Mouse (Mus musculus) kidney, postnatal 0 days (tissue): Measurements from ENCODE around the gene Snu13. TPM values are rescaled to one million over a fixed set of nuclear protein-coding genes. Genes with fewer than 3 reads are reported as not detected.

Source experiments
- ATAC-seq: fragments of 200-750 bp; cut with Nextera tagmentation; replicated peaks from 2 replicates; pipeline ENCODE4 v1.8.0; 2017; ENCODE audit warnings: low read depth, moderate number of reproducible peaks, moderate TSS enrichment, moderate library complexity; ENCODE audit not compliant: low FRiP score
- DNase-seq: peaks from one replicate; pipeline ENCODE4 v3.0.0-alpha.2; 2016; ENCODE audit warnings: low spot score
- H3K27ac ChIP-seq: fragments of 300-500 bp; sonication (generic); 2 replicates; pipeline ENCODE4 v1.5.1; 2014; ENCODE audit warnings: mild to moderate bottlenecking
- H3K27me3 ChIP-seq: fragments of 300-500 bp; sonication (generic); 2 replicates; pipeline ENCODE4 v1.6.1; 2014; ENCODE audit warnings: low read length, mixed read lengths; ENCODE audit not compliant: insufficient read depth
- H3K36me3 ChIP-seq: fragments of 300-500 bp; sonication (generic); 2 replicates; pipeline ENCODE4 v1.6.1; 2014; ENCODE audit warnings: low read length, mixed read lengths; ENCODE audit not compliant: insufficient read depth
- H3K4me1 ChIP-seq: fragments of 300-500 bp; sonication (generic); replicated peaks from 2 replicates; pipeline ENCODE4 v1.6.1; 2014; ENCODE audit warnings: antibody characterized with exemption, low read length, mixed read lengths; ENCODE audit not compliant: insufficient read depth
- H3K4me2 ChIP-seq: fragments of 300-500 bp; sonication (generic); 2 replicates; pipeline ENCODE4 v1.6.1; 2014; ENCODE audit warnings: mild to moderate bottlenecking, low read length, moderate library complexity, mixed read lengths
- H3K4me3 ChIP-seq: fragments of 300-500 bp; sonication (generic); replicated peaks from 2 replicates; pipeline ENCODE4 v1.5.1; 2014; ENCODE audit warnings: low read depth, low read length
- H3K9ac ChIP-seq: fragments of 300-500 bp; sonication (generic); 2 replicates; pipeline ENCODE4 v1.6.1; 2014; ENCODE audit warnings: low read depth, low read length
- H3K9me3 ChIP-seq: fragments of 300-500 bp; sonication (generic); replicated peaks from 2 replicates; pipeline ENCODE4 v1.6.1; 2016; ENCODE audit warnings: low read length, inconsistent platforms, mixed read lengths
- CTCF ChIP-seq: IDR thresholded peaks from 2 replicates; pipeline ENCODE4 v1.5.1; 2016; ENCODE audit warnings: antibody characterized with exemption, low read depth, mild to moderate bottlenecking, moderate library complexity
- WGBS: fragments of 180-500 bp; shearing (Covaris S2); extraction: QIAGEN DNeasy Blood & Tissue Kit; methylation state at CpG from one replicate; pipeline ENCODE4 v1.1.7; 2014; 5-methylcytosine and 5-hydroxymethylcytosine counted together
- polyA plus RNA-seq: library from polyadenylated mRNA; unstranded; fragments of >200 nt; fragmentation: Nextera tagmentation; extraction: Ambion mirVana; gene quantifications from 2 replicates; pipeline ENCODE4 v1.2.1, GENCODE M21; 2015

Snu13 gene
- polyA plus RNA-seq, 1 experiment from 2014 or later = 225 TPM

- Histone ChIP-seq H3K9me3 (no peaks in the 10 kb centered on the region), H3K27me3 (no peaks in the 10 kb centered on the region), H3K4me1 (peaks cover 9% of the 10 kb centered on the region; the same call in 1 of the 2 replicates), H3K36me3 (peaks cover 11% of the 10 kb centered on the region; the same call in 1 of the 2 replicates), H3K27ac (peak overlapping the region; percentile 94; the same call in 1 of the 2 replicates), H3K4me2 (peak overlapping the region; percentile 94), H3K4me3 (peak overlapping the region; percentile 96), H3K9ac (peak overlapping the region; percentile 96)
- DNase-seq (peak; percentile 21), ATAC-seq (peak; percentile 47; the same call in 1 of the 2 replicates)
- TF ChIP-seq CTCF = no peak
- 2% methylated on average over 26 of the region's 26 CpGs for WGBS
Measured at GRCm38 (mm10) chr15:82046246-82046891, 1.0 kb downstream of the Snu13 start.

- H3K4me3 ChIP-seq = no peak overlapping the region
- H3K9me3 ChIP-seq = no peaks in the 10 kb centered on the region
- H3K9ac ChIP-seq = no peak overlapping the region
- ATAC-seq = no peak
- H3K4me1 ChIP-seq = peaks cover 9% of the 10 kb centered on the region; the same call in 1 of the 2 replicates
- DNase-seq = peak; percentile 66
- 95% methylated on average over 7 of the region's 7 CpGs for WGBS
- peaks cover 21% of the 10 kb centered on the region; the same call in 1 of the 2 replicates for H3K36me3 ChIP-seq
- H3K4me2 ChIP-seq = no peak overlapping the region
- H3K27me3 ChIP-seq = no peaks in the 10 kb centered on the region
- peak; percentile 56 for TF ChIP-seq CTCF
- H3K27ac ChIP-seq = no peak overlapping the region
Measured at GRCm38 (mm10) chr15:82044166-82044784, 3.1 kb downstream of the Snu13 start.

- WGBS = 94% methylated on average over 1 of the region's 1 CpGs
- Histone ChIP-seq H3K27me3 (no peaks in the 10 kb centered on the region), H3K36me3 (peaks cover 25% of the 10 kb centered on the region; the same call in 1 of the 2 replicates), H3K4me1 (0 out of 2 replicates have a peak, but pooled peaks cover under 1% of the 10 kb centered on the region), H3K9ac (no peak overlapping the region), H3K9me3 (no peaks in the 10 kb centered on the region), H3K4me3 (no peak overlapping the region), H3K4me2 (no peak overlapping the region), H3K27ac (no peak overlapping the region)
- DNase-seq (peak; percentile 74), ATAC-seq (no peak)
- TF ChIP-seq CTCF = peak; percentile 85
Measured at GRCm38 (mm10) chr15:82040650-82041049, 6.7 kb downstream of the Snu13 start.

- DNase-seq (peak; percentile 60), ATAC-seq (no peak)
- 78% methylated on average over 12 of the region's 12 CpGs for WGBS
Measured at GRCm38 (mm10) chr15:82035904-82036689, 11.3 kb downstream of the Snu13 start.

DNA sequence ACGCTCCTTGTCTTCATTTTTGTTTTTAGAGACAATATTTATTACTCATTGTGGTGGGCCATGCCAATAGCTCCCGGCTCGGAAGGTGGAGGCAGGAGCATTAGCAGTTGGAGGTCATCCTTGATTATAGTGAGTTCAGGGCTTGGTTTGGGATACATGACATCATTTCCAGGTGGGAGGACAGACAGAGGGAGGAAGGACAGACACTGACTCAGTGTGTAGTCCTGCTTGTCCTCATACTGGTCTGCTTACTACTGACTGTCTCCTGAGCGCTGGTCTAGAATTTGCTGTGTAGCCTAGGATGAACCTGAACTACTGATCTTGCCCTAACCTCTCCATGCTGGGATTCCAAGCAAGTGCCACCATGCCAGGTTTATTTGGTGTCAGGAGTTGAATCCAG lies 13.6 kb downstream of the Snu13 start, which contains the start of gene Desi1:
TSS of gene Desi1 (minus strand) at position 101 of the 400 bp plus-strand sequence.
- H3K27ac ChIP-seq = no peak within 1 kb of the TSS
- H3K4me1 ChIP-seq = no peaks in the 10 kb centered on the region
- DNase-seq (no peak), ATAC-seq (no peak)
- no peak within 1 kb of the TSS for H3K9ac ChIP-seq
- peaks cover 7% of the 10 kb centered on the region; the same call in 1 of the 2 replicates for H3K36me3 ChIP-seq
- H3K4me3 ChIP-seq = no peak within 1 kb of the TSS
- no peak for TF ChIP-seq CTCF
- no peaks in the 10 kb centered on the region for H3K27me3 ChIP-seq
- 79% methylated on average over 4 of the region's 4 CpGs for WGBS
- H3K9me3 ChIP-seq = no peaks in the 10 kb centered on the region
- no peak within 1 kb of the TSS for H3K4me2 ChIP-seq

More at GRCm38 (mm10) chr15:82035904-82036689, 11.3 kb downstream of the Snu13 start:
- H3K9me3 ChIP-seq = no peaks in the 10 kb centered on the region
- no peaks in the 10 kb centered on the region for H3K4me1 ChIP-seq
- peak; percentile 60 for TF ChIP-seq CTCF
- H3K36me3 ChIP-seq = peaks cover 15% of the 10 kb centered on the region; the same call in 1 of the 2 replicates
- no peak overlapping the region for H3K9ac ChIP-seq
- H3K27me3 ChIP-seq = no peaks in the 10 kb centered on the region
- no peak overlapping the region for H3K27ac ChIP-seq
- H3K4me2 ChIP-seq = no peak overlapping the region
- no peak overlapping the region for H3K4me3 ChIP-seq

- no peak for TF ChIP-seq CTCF
- no peak overlapping the region for H3K4me3 ChIP-seq
- peaks cover 5% of the 10 kb centered on the region; the same call in 1 of the 2 replicates for H3K36me3 ChIP-seq
- H3K4me2 ChIP-seq = no peak overlapping the region
- no peak overlapping the region for H3K27ac ChIP-seq
- no peaks in the 10 kb centered on the region for H3K27me3 ChIP-seq
- no peaks in the 10 kb centered on the region for H3K4me1 ChIP-seq
- DNase-seq (no peak), ATAC-seq (no peak)
- WGBS = 86% methylated on average over 7 of the region's 7 CpGs
- no peaks in the 10 kb centered on the region for H3K9me3 ChIP-seq
- H3K9ac ChIP-seq = no peak overlapping the region
Measured at GRCm38 (mm10) chr15:82032386-82032785, 15.0 kb downstream of the Snu13 start.
